Mouse (Mus musculus) lung, postnatal 0 days (tissue): ENCODE data around the gene Mast4.

ENCODE experiments used
- CTCF ChIP-seq: IDR thresholded peaks from 2 replicates; pipeline ENCODE4 v1.5.1; 2016; ENCODE audit warnings: antibody characterized with exemption, mild to moderate bottlenecking
- EP300 ChIP-seq: IDR thresholded peaks from 2 replicates; pipeline ENCODE4 v1.6.1; 2016; ENCODE audit warnings: antibody characterized with exemption, mild to moderate bottlenecking, control low read depth

DNA sequence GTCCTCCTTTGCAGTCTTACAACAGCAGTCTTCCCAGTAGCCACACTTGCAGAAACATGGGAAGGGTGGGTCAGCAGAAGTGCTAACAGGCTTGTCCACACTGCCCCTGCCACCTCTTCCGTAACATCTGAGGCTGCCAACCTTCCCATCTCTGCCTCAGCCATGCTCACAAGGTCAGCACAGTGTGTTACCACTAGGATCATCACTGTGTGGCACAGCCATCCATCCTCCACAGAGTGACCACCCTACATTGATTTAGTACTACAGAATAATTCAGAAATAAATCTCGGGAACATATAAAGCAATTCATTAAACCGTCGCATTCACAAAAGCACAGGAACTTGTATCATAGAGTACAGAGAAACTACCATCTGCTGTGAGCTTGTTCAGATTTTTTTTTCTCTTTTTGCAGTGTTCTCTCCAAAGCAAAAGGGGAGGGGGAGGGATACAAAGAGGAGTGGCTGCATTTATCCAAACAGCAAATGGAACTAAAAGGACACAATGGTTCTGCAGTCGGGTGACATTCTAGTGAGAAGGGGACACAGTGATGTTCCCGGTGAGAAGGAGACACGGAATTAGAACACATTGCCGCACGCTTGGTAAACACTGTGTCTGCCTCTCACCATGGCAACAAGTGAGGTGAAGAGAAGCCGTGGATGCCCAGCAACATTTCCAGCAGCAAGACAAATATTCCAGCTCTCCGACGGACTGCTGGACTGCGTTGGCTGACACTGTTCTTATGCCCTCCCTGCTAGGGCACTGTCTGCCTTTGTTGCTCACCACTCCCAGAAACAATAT is 388.1 kb downstream of the Mast4 start:
- TF ChIP-seq CTCF (no peak), EP300 (no peak)
